Mouse (Mus musculus) cerebellum, postnatal 4 days (tissue): ENCODE measurements around the gene Trove2.
A peak's percentile ranks its signal among the peaks of the same experiment; 100 is the strongest.

Source experiments
- DNase-seq, 2 experiments: peaks; one replicate each; pipeline ENCODE4 v3.0.0; 2022; ENCODE audit warnings: low spot score in 2 of 2, mixed read lengths in 1 of 2

Gene Trove2

GRCm38 (mm10) chr1:143776446-143777411, at the start of gene Trove2, which contains the start of gene Uchl5:
Gene Trove2, minus strand, starts transcription at chr1:143777068.
Gene Uchl5, plus strand, starts transcription at chr1:143777272.
- peak; percentile 99 for DNase-seq

GRCm38 (mm10) chr1:143822677-143823076, 45.8 kb upstream of the Trove2 start:
- no peak for DNase-seq

- no peak for DNase-seq
Observed at GRCm38 (mm10) chr1:143820096-143820877, 43.4 kb upstream of the Trove2 start.

GRCm38 (mm10) chr1:143813676-143814360, 37.0 kb upstream of the Trove2 start:
- peak; percentile 75 to 80 for DNase-seq

- no peak for DNase-seq
Observed at GRCm38 (mm10) chr1:143809062-143809461, 32.2 kb upstream of the Trove2 start.

- no peak for DNase-seq
Observed at GRCm38 (mm10) chr1:143803537-143803936, 26.7 kb upstream of the Trove2 start.

- peak in 1 of 2 experiments; percentile 23 for DNase-seq
Observed at GRCm38 (mm10) chr1:143788584-143789227, 11.8 kb upstream of the Trove2 start.

GRCm38 (mm10) chr1:143777558-143778218, 820 bp upstream of the Trove2 start:
- no peak for DNase-seq

GRCm38 (mm10) chr1:143773909-143774308, 3.0 kb downstream of the Trove2 start:
- DNase-seq: no peak

- DNase-seq: no peak
Observed at GRCm38 (mm10) chr1:143773082-143773481, 3.8 kb downstream of the Trove2 start.

GRCm38 (mm10) chr1:143770444-143771109, 6.3 kb downstream of the Trove2 start:
- no peak for DNase-seq

GRCm38 (mm10) chr1:143766238-143766637, 10.6 kb downstream of the Trove2 start:
- no peak for DNase-seq

- no peak for DNase-seq
Observed at GRCm38 (mm10) chr1:143765801-143766200, 11.1 kb downstream of the Trove2 start.

- no peak for DNase-seq
Observed at GRCm38 (mm10) chr1:143764443-143764842, 12.4 kb downstream of the Trove2 start.

GRCm38 (mm10) chr1:143762159-143762558, 14.7 kb downstream of the Trove2 start:
- DNase-seq: no peak

- no peak for DNase-seq
Observed at GRCm38 (mm10) chr1:143745871-143746270, 31.0 kb downstream of the Trove2 start.

GRCm38 (mm10) chr1:143742186-143742585, 34.7 kb downstream of the Trove2 start:
- DNase-seq: no peak

- DNase-seq: no peak
Observed at GRCm38 (mm10) chr1:143741331-143741730, 35.5 kb downstream of the Trove2 start.

GRCm38 (mm10) chr1:143740581-143740980, 36.3 kb downstream of the Trove2 start:
- DNase-seq: peak in 1 of 2 experiments; percentile 9
